Mouse (Mus musculus): ENCODE measurements at regions not wholly inside any gene's neighbourhood (a gene's known extent, or its start where the extent isn't known, plus 50 kb on each side); places are given as distances from the start of the nearest gene placed in this dataset.

DNA sequence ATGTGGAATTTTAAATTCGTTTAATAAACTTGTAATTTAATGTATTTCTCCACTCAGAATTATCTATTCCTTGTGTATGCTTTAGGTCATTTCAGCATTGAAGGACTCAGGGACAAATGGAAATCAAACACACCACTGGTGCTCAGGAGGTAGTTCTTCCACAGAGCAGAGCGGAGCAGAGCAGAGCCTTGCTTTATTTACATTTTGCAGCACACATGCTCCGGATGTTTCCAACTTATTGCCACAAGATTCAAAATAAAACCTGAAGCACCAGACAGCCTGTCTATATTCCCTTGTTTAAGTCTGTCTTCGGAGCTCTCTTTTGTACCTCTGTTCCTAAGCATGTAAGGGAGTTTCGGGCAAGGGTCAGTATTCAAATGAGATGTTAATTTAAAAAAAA is 135.2 kb upstream of the Meis2 start:
- DNase-seq: no peak

DNA sequence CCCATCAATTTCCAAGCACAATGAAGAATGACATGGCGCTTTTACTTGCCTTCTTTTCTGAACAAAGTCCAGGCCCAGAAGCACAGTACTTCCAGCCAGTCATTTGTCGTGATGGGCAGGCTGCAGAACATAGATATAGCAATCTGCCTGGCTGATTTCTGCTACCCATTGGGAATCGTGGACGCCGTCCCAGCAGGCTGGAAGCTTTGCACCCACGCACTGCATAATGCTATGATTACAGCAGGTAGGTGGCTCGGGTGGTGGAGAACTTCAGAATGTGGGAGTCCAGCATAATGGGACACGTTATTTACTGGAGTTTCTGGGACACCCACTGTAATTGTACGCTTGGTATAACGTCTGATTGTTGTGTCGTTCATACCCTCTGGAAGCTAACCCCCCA is 116.2 kb upstream of the Meis2 start:
- DNase-seq: no peak

DNA sequence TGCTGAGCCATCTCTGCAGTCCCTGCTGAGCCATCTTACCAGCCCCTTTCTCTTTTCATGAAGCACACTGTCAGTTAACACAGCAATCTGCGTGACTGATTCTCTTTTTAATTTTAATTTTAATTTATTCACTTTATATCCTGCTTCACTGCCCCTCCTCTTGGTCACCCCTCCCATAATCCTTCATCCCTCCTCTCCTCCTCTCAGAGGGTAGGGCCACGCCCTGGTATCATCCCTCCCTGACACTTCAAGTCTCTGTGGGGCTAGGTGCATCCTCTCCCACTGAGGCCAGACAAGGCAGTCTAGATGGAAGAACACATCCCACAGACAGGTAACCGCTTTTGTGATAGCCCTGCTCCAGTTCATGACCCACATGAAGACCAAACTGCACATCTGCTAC is 111.5 kb upstream of the Meis2 start:
- DNase-seq: no peak

DNA sequence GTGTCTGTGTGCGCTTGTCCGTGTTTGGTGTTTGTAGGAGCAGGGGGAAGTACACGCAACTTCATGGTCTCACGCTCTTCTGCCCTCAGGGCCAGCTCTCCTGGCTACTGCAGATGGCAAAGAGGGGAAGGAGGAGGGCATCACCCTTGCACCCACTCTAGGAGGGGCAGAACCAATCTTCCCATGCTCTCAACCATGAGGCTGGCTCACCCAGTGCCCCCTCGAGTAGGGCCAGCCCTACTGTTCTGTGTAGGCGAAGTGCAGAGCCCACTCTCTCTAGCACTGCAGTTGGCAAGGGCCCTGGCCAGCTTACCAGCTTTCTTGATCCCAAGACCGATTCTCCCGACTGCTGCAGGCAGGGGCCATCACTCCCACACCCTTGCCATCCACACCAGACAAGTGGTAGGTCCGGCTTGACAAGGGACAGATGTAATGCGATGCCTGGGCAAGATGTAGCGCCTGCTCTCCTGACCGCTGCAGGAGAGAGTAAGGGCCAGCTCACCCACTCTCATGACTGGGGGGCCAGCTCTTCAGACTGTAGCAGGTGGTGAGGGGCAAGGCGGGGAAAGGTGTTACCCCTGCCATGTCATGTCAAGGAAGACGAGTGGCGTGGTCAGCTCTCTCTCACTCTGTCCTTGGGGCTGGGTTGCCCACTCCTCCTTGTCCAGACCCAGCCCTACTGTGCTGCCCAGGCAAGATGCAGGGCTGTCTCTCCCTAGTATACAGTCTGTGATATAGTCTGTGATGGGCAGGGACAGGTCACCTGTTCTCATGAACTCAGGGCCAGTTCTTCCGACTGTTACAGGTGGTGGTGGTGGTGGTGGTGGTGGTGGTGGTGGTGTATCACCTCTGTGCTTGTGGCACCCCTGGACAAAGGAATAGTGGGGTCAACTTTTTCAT is 100.5 kb upstream of the Meis2 start:
- no peak for DNase-seq
